Mouse (Mus musculus) liver, embryonic 11.5 days (tissue): Measurements from ENCODE around the gene Wdr75. TPM values are rescaled to one million over a fixed set of nuclear protein-coding genes. Genes with fewer than 3 reads are reported as not detected.

ENCODE experiments used
- ATAC-seq: fragments of 200-750 bp; cut with Nextera tagmentation; replicated peaks from 2 replicates; pipeline ENCODE4 v1.8.0; 2017; ENCODE audit warnings: moderate number of reproducible peaks, mild to moderate bottlenecking, moderate TSS enrichment, moderate library complexity; ENCODE audit not compliant: low FRiP score
- DNase-seq: peaks from one replicate; pipeline ENCODE4 v3.0.0-alpha.2; 2017; ENCODE audit warnings: low spot score
- H3K27ac ChIP-seq: fragments of 300-500 bp; sonication (generic); 2 replicates; pipeline ENCODE4 v1.5.1; 2014; ENCODE audit warnings: mild to moderate bottlenecking, low read depth, low read length, control low read depth
- H3K27me3 ChIP-seq: fragments of 300-500 bp; sonication (generic); replicated peaks from 2 replicates; pipeline ENCODE4 v1.6.1; 2014; ENCODE audit warnings: low read length, mixed read lengths; ENCODE audit not compliant: control insufficient read depth, insufficient read depth
- H3K36me3 ChIP-seq: fragments of 300-500 bp; sonication (generic); 2 replicates; pipeline ENCODE4 v1.6.1; 2014; ENCODE audit warnings: mild to moderate bottlenecking, low read length, moderate library complexity, mixed read lengths; ENCODE audit not compliant: control insufficient read depth, insufficient read depth
- H3K4me1 ChIP-seq: fragments of 300-500 bp; sonication (generic); replicated peaks from 2 replicates; pipeline ENCODE4 v1.6.1; 2014; ENCODE audit warnings: low read length, mixed read lengths; ENCODE audit not compliant: control insufficient read depth, insufficient read depth
- H3K4me2 ChIP-seq: fragments of 300-500 bp; sonication (generic); 2 replicates; pipeline ENCODE4 v1.6.1; 2014; ENCODE audit warnings: mild to moderate bottlenecking, control low read depth, moderate library complexity
- H3K4me3 ChIP-seq: fragments of 300-500 bp; sonication (generic); 2 replicates; pipeline ENCODE4 v1.5.1; 2014; ENCODE audit warnings: low read depth, low read length, control low read depth
- H3K9ac ChIP-seq: fragments of 300-500 bp; sonication (generic); 2 replicates; pipeline ENCODE4 v1.6.1; 2014; ENCODE audit warnings: low read depth, low read length, control low read depth
- H3K9me3 ChIP-seq: fragments of 300-500 bp; sonication (generic); 2 replicates; pipeline ENCODE4 v1.6.1; 2016; ENCODE audit warnings: low read length, inconsistent platforms, mixed read lengths; ENCODE audit not compliant: control insufficient read depth
- WGBS: fragments of 180-500 bp; shearing (Covaris S2); extraction: QIAGEN DNeasy Blood & Tissue Kit; methylation state at CpG from one replicate; pipeline ENCODE4 v1.1.7; 2014; 5-methylcytosine and 5-hydroxymethylcytosine counted together
- polyA plus RNA-seq: library from polyadenylated mRNA; unstranded; fragments of >200 nt; fragmentation: Nextera tagmentation; extraction: Ambion mirVana; gene quantifications from 2 replicates; pipeline ENCODE4 v1.2.1, GENCODE M21; 2014

The Wdr75 gene
- polyA plus RNA-seq, 1 experiment from 2014 or later = 114 TPM

- no peak for ATAC-seq
- no peak overlapping the region for H3K4me3 ChIP-seq
- H3K4me2 ChIP-seq = no peak overlapping the region
- no peak overlapping the region for H3K9ac ChIP-seq
- no peaks in the 10 kb centered on the region for H3K27me3 ChIP-seq
- no peak for DNase-seq
- no peaks in the 10 kb centered on the region for H3K9me3 ChIP-seq
- no peaks in the 10 kb centered on the region for H3K36me3 ChIP-seq
- H3K27ac ChIP-seq = no peak overlapping the region
- no peaks in the 10 kb centered on the region; the same call in 1 of the 2 replicates for H3K4me1 ChIP-seq
- WGBS = 57% methylated on average over 5 of the region's 5 CpGs
Measured at GRCm38 (mm10) chr1:45767533-45767932, 27.4 kb upstream of the Wdr75 start.

GRCm38 (mm10) chr1:45769321-45769720, 25.6 kb upstream of the Wdr75 start:
- H3K4me3 ChIP-seq = no peak overlapping the region
- H3K36me3 ChIP-seq = no peaks in the 10 kb centered on the region
- WGBS = 89% methylated on average over 13 of the region's 13 CpGs
- DNase-seq (no peak), ATAC-seq (no peak)
- no peaks in the 10 kb centered on the region for H3K4me1 ChIP-seq
- H3K27me3 ChIP-seq = no peaks in the 10 kb centered on the region
- no peak overlapping the region for H3K9ac ChIP-seq
- H3K27ac ChIP-seq = no peak overlapping the region
- H3K9me3 ChIP-seq = no peaks in the 10 kb centered on the region
- H3K4me2 ChIP-seq = no peak overlapping the region

- WGBS = 88% methylated on average over 2 of the region's 2 CpGs
- Histone ChIP-seq H3K4me1 (no peaks in the 10 kb centered on the region), H3K9ac (no peak overlapping the region), H3K9me3 (no peaks in the 10 kb centered on the region), H3K36me3 (no peaks in the 10 kb centered on the region), H3K4me2 (no peak overlapping the region), H3K27ac (no peak overlapping the region), H3K27me3 (no peaks in the 10 kb centered on the region), H3K4me3 (no peak overlapping the region)
- DNase-seq (no peak), ATAC-seq (no peak)
Measured at GRCm38 (mm10) chr1:45770051-45770450, 24.9 kb upstream of the Wdr75 start.

- H3K27ac ChIP-seq = no peak overlapping the region
- ATAC-seq = no peak
- H3K4me2 ChIP-seq = no peak overlapping the region
- no peak overlapping the region for H3K9ac ChIP-seq
- no peaks in the 10 kb centered on the region for H3K9me3 ChIP-seq
- 57% methylated on average over 4 of the region's 4 CpGs for WGBS
- H3K36me3 ChIP-seq = no peaks in the 10 kb centered on the region
- no peak for DNase-seq
- no peak overlapping the region for H3K4me3 ChIP-seq
- H3K4me1 ChIP-seq = no peaks in the 10 kb centered on the region
- H3K27me3 ChIP-seq = no peaks in the 10 kb centered on the region
Measured at GRCm38 (mm10) chr1:45780606-45781288, 14.2 kb upstream of the Wdr75 start.

GRCm38 (mm10) chr1:45816889-45817288, 21.9 kb downstream of the Wdr75 start:
- H3K4me2 ChIP-seq = no peak overlapping the region
- 33% methylated on average over 1 of the region's 1 CpGs for WGBS
- no peak overlapping the region for H3K9ac ChIP-seq
- no peaks in the 10 kb centered on the region for H3K27me3 ChIP-seq
- DNase-seq = no peak
- ATAC-seq = 0 out of 2 replicates have a peak, but pooled peaks have one; percentile 49
- no peaks in the 10 kb centered on the region for H3K4me1 ChIP-seq
- no peak overlapping the region for H3K4me3 ChIP-seq
- peaks cover 43% of the 10 kb centered on the region for H3K36me3 ChIP-seq
- no peaks in the 10 kb centered on the region for H3K9me3 ChIP-seq
- H3K27ac ChIP-seq = no peak overlapping the region

- ATAC-seq (no peak), DNase-seq (no peak)
- Histone ChIP-seq H3K27ac (no peak overlapping the region), H3K4me1 (no peaks in the 10 kb centered on the region), H3K27me3 (no peaks in the 10 kb centered on the region), H3K4me3 (no peak overlapping the region), H3K9ac (no peak overlapping the region), H3K36me3 (peaks cover 39% of the 10 kb centered on the region), H3K9me3 (no peaks in the 10 kb centered on the region), H3K4me2 (no peak overlapping the region)
- WGBS = 95% methylated on average over 9 of the region's 9 CpGs
Measured at GRCm38 (mm10) chr1:45818564-45818963, 23.6 kb downstream of the Wdr75 start.

- 69% methylated on average over 1 of the region's 1 CpGs for WGBS
- no peak overlapping the region for H3K9ac ChIP-seq
- DNase-seq = no peak
- ATAC-seq = peak; percentile 74
- H3K4me3 ChIP-seq = no peak overlapping the region
- no peaks in the 10 kb centered on the region for H3K27me3 ChIP-seq
- H3K36me3 ChIP-seq = peaks cover 15% of the 10 kb centered on the region
- H3K4me1 ChIP-seq = no peaks in the 10 kb centered on the region
- no peaks in the 10 kb centered on the region for H3K9me3 ChIP-seq
- H3K4me2 ChIP-seq = no peak overlapping the region
- H3K27ac ChIP-seq = no peak overlapping the region
Measured at GRCm38 (mm10) chr1:45824441-45824840, 29.5 kb downstream of the Wdr75 start.

- Histone ChIP-seq H3K36me3 (peaks cover 12% of the 10 kb centered on the region; the same call in 1 of the 2 replicates), H3K9ac (no peak overlapping the region), H3K9me3 (no peaks in the 10 kb centered on the region), H3K4me2 (no peak overlapping the region), H3K27me3 (no peaks in the 10 kb centered on the region), H3K4me1 (no peaks in the 10 kb centered on the region), H3K27ac (no peak overlapping the region), H3K4me3 (no peak overlapping the region)
- 55% methylated on average over 5 of the region's 5 CpGs for WGBS
- ATAC-seq (peak; percentile 74), DNase-seq (peak; percentile 47)
Measured at GRCm38 (mm10) chr1:45825140-45825539, 30.2 kb downstream of the Wdr75 start.

- Histone ChIP-seq H3K4me2 (no peak overlapping the region), H3K4me1 (no peaks in the 10 kb centered on the region), H3K4me3 (no peak overlapping the region), H3K27ac (no peak overlapping the region), H3K36me3 (0 out of 2 replicates have a peak, but pooled peaks cover 9% of the 10 kb centered on the region), H3K9ac (no peak overlapping the region), H3K27me3 (no peaks in the 10 kb centered on the region), H3K9me3 (no peaks in the 10 kb centered on the region)
- DNase-seq (no peak), ATAC-seq (no peak)
- WGBS = 92% methylated on average over 3 of the region's 3 CpGs
Measured at GRCm38 (mm10) chr1:45825630-45826029, 30.7 kb downstream of the Wdr75 start.
